Mouse (Mus musculus) neural tube, embryonic 14.5 days (tissue): ENCODE measurements around the gene Ccdc187. TPM values are rescaled to one million over a fixed set of nuclear protein-coding genes. Genes with fewer than 3 reads are reported as not detected.
A peak's percentile ranks its signal among the peaks of the same experiment; 100 is the strongest.

ENCODE experiments used
- ATAC-seq: fragments of 200-750 bp; cut with Nextera tagmentation; 2 replicates; pipeline ENCODE4 v1.8.0; 2017; ENCODE audit warnings: low read depth, mild to moderate bottlenecking, moderate TSS enrichment, moderate library complexity
- H3K27ac ChIP-seq: fragments of 300-500 bp; sonication (generic); 2 replicates; pipeline ENCODE4 v1.5.1; 2014; ENCODE audit warnings: low read depth, mild to moderate bottlenecking, control low read depth, low read length, moderate library complexity, mixed read lengths
- H3K27me3 ChIP-seq: fragments of 300-500 bp; sonication (generic); 2 replicates; pipeline ENCODE4 v1.6.1; 2014; ENCODE audit warnings: low read length; ENCODE audit not compliant: control insufficient read depth, insufficient read depth
- H3K36me3 ChIP-seq: fragments of 300-500 bp; sonication (generic); 2 replicates; pipeline ENCODE4 v1.6.1; 2014; ENCODE audit warnings: low read length, mixed read lengths; ENCODE audit not compliant: control insufficient read depth, insufficient read depth
- H3K4me1 ChIP-seq: fragments of 300-500 bp; sonication (generic); 2 replicates; pipeline ENCODE4 v1.6.1; 2014; ENCODE audit warnings: low read length; ENCODE audit not compliant: control insufficient read depth, insufficient read depth
- H3K4me2 ChIP-seq: fragments of 300-500 bp; sonication (generic); 2 replicates; pipeline ENCODE4 v1.6.1; 2014; ENCODE audit warnings: mild to moderate bottlenecking, low read depth, low read length, control low read depth
- H3K4me3 ChIP-seq: fragments of 300-500 bp; sonication (generic); 2 replicates; pipeline ENCODE4 v1.5.1; 2014; ENCODE audit warnings: low read depth, low read length, control low read depth, mixed read lengths
- H3K9ac ChIP-seq: fragments of 300-500 bp; sonication (generic); replicated peaks from 2 replicates; pipeline ENCODE4 v1.6.1; 2014; ENCODE audit warnings: low read depth, mild to moderate bottlenecking, control low read depth, low read length, mixed read lengths
- H3K9me3 ChIP-seq: fragments of 300-500 bp; sonication (generic); 2 replicates; pipeline ENCODE4 v1.6.1; 2016; ENCODE audit warnings: low read length; ENCODE audit not compliant: control insufficient read depth
- WGBS: fragments of 180-500 bp; shearing (Covaris S2); extraction: QIAGEN DNeasy Blood & Tissue Kit; methylation state at CpG from one replicate; pipeline ENCODE4 v1.1.7; 2014; 5-methylcytosine and 5-hydroxymethylcytosine counted together
- polyA plus RNA-seq: library from polyadenylated mRNA; unstranded; fragments of >200 nt; fragmentation: Nextera tagmentation; extraction: Ambion mirVana; gene quantifications from 2 replicates; pipeline ENCODE4 v1.2.1, GENCODE M21; 2014

Gene Ccdc187
- 0.08 TPM in 1 of 2 replicates, not detected in the other for polyA plus RNA-seq

DNA sequence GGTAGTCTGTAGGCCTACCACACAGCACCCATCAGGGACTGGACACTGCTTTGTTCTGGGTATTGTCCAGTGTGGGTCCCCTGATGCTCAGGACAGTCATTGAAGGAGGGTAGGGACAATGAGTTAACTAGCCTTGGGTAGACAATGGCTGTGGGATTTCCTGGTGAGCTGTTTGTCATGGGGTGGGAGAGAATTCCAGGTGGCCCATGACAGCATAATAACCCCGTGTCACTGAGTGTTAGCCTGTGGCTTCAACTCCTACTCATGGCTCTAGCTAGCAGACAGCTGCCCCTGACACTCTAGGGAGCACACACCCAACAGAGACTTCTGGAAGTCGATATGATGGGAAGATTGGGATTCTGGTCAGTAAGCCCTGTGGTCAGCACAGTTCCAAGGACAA is at the start of gene Ccdc187:
Ccdc187 (minus strand) TSS at position 101 of the 400 bp plus-strand sequence.
- Histone ChIP-seq H3K27me3 (no peaks in the 10 kb centered on the region), H3K4me3 (no peak within 1 kb of the TSS), H3K4me1 (peaks cover 25% of the 10 kb centered on the region), H3K27ac (no peak within 1 kb of the TSS), H3K4me2 (no peak within 1 kb of the TSS), H3K9me3 (no peaks in the 10 kb centered on the region), H3K36me3 (no peaks in the 10 kb centered on the region), H3K9ac (no peak within 1 kb of the TSS)
- 72% methylated on average over 2 of the region's 2 CpGs for WGBS
- ATAC-seq: no peak

DNA sequence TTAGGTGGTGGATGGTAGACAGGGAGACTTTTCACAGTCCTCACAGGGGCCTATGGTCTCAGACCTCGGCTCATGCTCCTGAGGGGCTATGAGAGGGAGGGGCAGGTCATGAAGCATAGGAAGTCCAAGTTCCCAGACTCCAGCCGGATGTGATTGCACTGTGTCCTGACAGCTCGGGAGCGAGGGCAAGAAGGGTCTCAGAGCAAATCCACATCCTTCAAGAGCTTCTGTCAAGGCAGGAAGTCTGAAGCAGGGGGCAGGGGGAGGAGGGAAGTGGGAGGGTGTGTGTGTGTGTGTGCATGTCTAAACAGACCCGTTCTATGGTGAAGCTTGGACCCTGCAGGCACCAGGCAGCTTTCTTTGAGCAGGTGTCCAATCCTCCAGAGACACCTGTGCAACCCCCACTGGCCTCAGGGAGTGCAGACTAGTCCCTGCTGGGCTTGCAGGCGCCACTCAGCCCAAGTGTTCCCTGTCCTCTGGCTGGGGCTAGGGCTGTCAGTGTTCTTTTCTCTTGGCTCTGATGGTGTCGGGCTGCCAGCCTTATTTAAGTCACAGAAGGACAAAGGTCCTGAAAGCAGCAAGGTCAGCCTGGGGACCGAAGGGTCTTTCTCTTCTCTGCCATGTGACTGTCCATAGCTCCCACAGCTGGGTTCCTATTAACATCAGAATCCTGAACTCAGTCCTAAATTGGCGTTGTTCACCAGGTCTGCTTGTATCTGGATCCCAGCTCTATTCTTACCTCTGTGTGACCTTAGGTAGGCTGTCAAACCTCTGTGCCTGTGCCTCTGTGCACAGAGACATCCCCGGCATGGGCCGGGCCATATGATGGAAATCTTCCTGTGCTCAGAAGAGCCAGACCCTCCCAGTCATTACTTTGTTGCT is 48.5 kb upstream of the Ccdc187 start:
- H3K27ac ChIP-seq: no peak overlapping the region

DNA sequence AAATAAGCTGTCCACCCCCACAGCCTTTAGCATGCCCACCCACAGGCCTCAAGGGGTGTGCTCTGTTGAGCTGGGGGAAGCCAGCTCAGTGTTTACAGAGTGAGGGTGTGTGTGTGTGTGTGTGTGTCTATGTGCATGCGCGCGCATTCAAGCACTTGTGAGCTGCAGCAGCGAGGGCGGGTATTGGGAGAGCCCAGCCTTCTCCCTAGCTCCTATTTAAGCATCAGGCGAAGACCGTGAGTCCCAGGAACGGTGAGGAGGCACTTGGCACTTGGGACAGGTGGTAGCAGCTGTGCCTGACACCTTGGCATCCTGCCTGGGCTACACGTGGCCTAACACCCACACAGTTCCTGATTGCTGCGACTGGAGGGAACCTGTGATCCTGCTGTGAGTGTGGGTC is 47.7 kb upstream of the Ccdc187 start:
- ATAC-seq: no peak
- Histone ChIP-seq H3K27ac (0 out of 2 replicates have a peak overlapping the region, but pooled peaks have one; percentile 22), H3K4me1 (no peaks in the 10 kb centered on the region), H3K4me2 (no peak overlapping the region), H3K27me3 (no peaks in the 10 kb centered on the region), H3K9me3 (no peaks in the 10 kb centered on the region), H3K9ac (no peak overlapping the region), H3K4me3 (no peak overlapping the region), H3K36me3 (peaks cover 76% of the 10 kb centered on the region)
- 85% methylated on average over 10 of the region's 10 CpGs for WGBS

More for the DNA sequence above, 48.5 kb upstream of the Ccdc187 start:
- H3K4me1 ChIP-seq: no peaks in the 10 kb centered on the region
- ATAC-seq: no peak
- WGBS: 74% methylated on average over 11 of the region's 11 CpGs
- no peak overlapping the region for H3K4me3 ChIP-seq
- no peak overlapping the region for H3K4me2 ChIP-seq
- no peaks in the 10 kb centered on the region for H3K27me3 ChIP-seq
- no peak overlapping the region for H3K9ac ChIP-seq
- H3K9me3 ChIP-seq: no peaks in the 10 kb centered on the region
- H3K36me3 ChIP-seq: peaks cover 82% of the 10 kb centered on the region

DNA sequence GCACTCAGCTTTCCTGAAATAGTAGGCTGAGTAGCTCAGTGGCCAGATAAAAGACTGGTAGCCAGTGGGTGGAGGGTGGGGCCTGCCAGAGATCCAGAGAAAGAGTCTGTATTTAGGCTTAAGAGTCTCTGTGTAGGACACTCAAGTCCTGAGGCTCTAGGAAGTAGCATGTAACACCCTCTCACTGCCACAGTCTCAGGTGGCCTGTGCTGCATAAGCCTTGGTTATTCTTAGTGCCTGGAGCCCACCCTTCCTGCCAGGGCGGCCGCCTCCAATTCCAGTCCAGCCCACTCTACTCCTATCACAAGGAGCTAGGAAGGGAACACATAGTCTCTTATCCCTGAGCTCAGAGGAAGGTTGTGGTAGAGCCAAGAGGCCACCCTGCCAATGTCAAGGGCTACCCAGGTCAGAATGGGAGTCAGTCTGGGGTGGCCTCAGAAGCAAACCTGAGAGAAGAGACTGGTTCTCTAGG is 47.2 kb upstream of the Ccdc187 start:
- 95% methylated on average over 2 of the region's 2 CpGs for WGBS
- H3K4me2 ChIP-seq: no peak overlapping the region
- H3K9me3 ChIP-seq: no peaks in the 10 kb centered on the region
- no peak for ATAC-seq
- no peaks in the 10 kb centered on the region for H3K27me3 ChIP-seq
- no peaks in the 10 kb centered on the region for H3K4me1 ChIP-seq
- H3K9ac ChIP-seq: no peak overlapping the region
- H3K36me3 ChIP-seq: peaks cover 71% of the 10 kb centered on the region
- H3K4me3 ChIP-seq: no peak overlapping the region
- 0 out of 2 replicates have a peak overlapping the region, but pooled peaks have one; percentile 22 for H3K27ac ChIP-seq

DNA sequence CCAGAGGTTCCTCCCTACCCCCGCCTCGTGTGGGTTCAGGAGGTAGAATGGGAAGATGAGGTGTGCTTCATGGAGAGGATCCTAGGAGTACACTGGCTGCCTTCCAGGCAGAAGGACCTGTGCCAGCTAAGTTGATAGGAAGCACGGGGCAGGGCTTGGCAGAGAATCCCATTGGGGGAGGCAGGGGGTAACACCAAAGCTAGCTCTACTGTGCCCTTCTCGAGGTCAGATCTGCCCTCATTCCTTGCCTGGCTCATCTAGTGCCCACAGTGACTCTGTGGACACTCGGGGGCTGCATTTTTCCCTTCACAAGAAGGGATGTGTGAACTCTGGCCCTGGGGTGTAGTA is 44.8 kb upstream of the Ccdc187 start:
- ATAC-seq: no peak
- no peak overlapping the region for H3K4me2 ChIP-seq
- H3K4me3 ChIP-seq: no peak overlapping the region
- H3K36me3 ChIP-seq: peaks cover 50% of the 10 kb centered on the region
- H3K4me1 ChIP-seq: no peaks in the 10 kb centered on the region
- H3K9ac ChIP-seq: no peak overlapping the region
- no peaks in the 10 kb centered on the region for H3K9me3 ChIP-seq
- H3K27ac ChIP-seq: no peak overlapping the region
- no peaks in the 10 kb centered on the region for H3K27me3 ChIP-seq
- WGBS: 92% methylated on average over 5 of the region's 5 CpGs

DNA sequence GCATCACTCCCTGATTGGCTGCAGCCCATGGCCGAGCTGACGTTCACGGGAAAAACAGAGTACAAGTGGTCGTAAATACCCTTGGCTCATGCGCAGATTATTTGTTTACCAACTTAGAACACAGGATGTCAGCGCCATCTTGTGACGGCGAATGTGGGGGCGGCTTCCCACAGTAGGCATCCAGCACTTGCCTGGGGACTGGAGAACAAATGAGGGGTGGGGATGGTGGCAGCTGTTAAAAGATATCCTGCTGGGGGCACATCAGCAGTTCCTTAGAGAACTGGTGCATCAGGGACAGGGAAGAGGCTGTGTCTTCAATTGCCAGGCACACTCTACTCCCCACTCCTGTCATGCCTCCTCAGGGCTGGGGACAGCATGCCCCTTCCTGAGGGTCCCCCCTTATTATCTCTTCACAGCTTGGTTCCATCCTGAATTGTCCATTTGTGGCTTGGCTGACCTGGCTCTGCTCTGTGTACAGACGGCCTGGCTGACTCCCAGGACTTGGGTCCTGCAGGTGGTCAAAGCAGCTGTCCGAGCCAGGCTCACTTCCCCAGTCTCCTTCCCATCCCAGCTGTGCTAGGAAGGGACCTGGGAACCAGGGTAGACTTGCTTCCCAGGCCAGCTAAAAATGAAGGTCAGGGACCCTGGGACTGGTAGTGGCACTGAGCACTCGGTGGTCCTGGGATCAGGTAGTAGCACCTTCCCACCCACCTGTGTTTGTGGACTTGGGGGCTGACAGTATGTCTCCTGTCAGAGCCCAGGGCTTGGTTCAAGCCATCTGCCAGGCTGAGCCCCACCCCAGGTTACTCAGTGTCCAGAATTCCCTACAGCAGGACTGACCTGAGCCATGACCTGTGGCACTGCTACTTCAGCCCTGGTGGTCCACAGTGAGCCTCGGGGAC is 44.2 kb upstream of the Ccdc187 start:
- no peak overlapping the region for H3K27ac ChIP-seq
- H3K9me3 ChIP-seq: no peaks in the 10 kb centered on the region
- H3K36me3 ChIP-seq: peaks cover 45% of the 10 kb centered on the region
- H3K4me3 ChIP-seq: no peak overlapping the region
- ATAC-seq: peak; percentile 56
- H3K27me3 ChIP-seq: no peaks in the 10 kb centered on the region
- H3K4me1 ChIP-seq: no peaks in the 10 kb centered on the region
- H3K4me2 ChIP-seq: no peak overlapping the region
- H3K9ac ChIP-seq: no peak overlapping the region
- WGBS: 71% methylated on average over 8 of the region's 13 CpGs

DNA sequence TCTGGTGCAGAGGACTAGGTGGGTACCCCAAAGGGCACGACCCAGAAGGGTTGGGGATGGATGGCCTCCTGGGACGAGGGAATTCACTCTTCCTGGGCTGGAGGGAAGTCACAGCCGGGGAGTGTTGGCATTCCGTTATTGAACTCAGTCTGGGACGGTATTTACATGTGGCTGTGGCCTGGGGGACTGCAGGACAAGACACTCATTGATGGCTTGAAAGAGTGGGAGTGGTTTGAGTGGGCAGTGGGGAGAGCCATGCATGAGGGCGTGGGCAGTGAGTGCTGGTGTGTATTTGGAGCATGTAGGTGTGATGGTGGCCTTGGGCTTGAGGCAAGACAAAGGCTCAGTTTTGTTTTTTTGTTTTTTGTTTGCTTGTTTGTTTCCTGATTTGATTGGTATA is 36.3 kb upstream of the Ccdc187 start:
- Histone ChIP-seq H3K36me3 (peaks cover 41% of the 10 kb centered on the region), H3K9ac (no peak overlapping the region), H3K4me1 (no peaks in the 10 kb centered on the region), H3K9me3 (no peaks in the 10 kb centered on the region), H3K27me3 (no peaks in the 10 kb centered on the region), H3K4me3 (no peak overlapping the region), H3K4me2 (no peak overlapping the region), H3K27ac (peak overlapping the region; percentile 61)
- 76% methylated on average over 6 of the region's 6 CpGs for WGBS
- no peak for ATAC-seq

DNA sequence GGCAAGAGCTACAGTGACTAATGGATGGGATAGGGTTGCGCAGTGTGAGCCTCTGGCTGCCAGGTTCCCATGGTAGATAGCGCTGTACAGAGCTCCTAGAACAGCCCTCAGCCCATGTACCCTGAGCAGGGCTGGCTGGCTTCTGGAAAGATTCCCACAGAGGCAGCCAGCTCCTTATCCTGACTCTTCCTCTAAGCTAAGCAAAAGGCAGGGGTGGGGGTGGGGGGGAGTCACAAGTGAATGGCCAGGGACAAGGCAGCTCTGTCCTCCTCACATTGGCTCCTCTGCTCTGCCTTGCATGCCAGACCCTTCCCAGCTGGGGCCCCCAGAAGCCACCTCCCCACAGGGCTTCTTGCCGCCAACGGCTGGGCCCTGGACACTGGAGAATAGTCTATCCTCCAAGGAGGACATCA is 35.7 kb upstream of the Ccdc187 start:
- ATAC-seq: peak; percentile 32; the same call in 1 of the 2 replicates
- 79% methylated on average over 4 of the region's 4 CpGs for WGBS
- no peaks in the 10 kb centered on the region for H3K9me3 ChIP-seq
- H3K36me3 ChIP-seq: peaks cover 46% of the 10 kb centered on the region
- H3K27me3 ChIP-seq: no peaks in the 10 kb centered on the region
- no peaks in the 10 kb centered on the region for H3K4me1 ChIP-seq
- no peak overlapping the region for H3K9ac ChIP-seq
- H3K27ac ChIP-seq: peak overlapping the region; percentile 61
- H3K4me2 ChIP-seq: no peak overlapping the region
- H3K4me3 ChIP-seq: no peak overlapping the region
